Mouse (Mus musculus) small intestine, adult 2 months (tissue): ENCODE results near the gene Rmi1.

Experiments
- CTCF ChIP-seq: fragments of 200-500 bp; IDR thresholded peaks from 2 replicates; pipeline ENCODE4 v1.5.1; 2012; ENCODE audit warnings: low read depth, mild to moderate bottlenecking, control low read depth, inconsistent platforms, low read length, moderate library complexity, mixed read lengths; ENCODE audit not compliant: insufficient replicate concordance, insufficient read length; ENCODE audit errors: extremely low read depth
- POLR2A ChIP-seq: fragments of 200-500 bp; IDR thresholded peaks from 2 replicates; pipeline ENCODE4 v1.6.1; 2012; ENCODE audit warnings: low read depth, mild to moderate bottlenecking, control low read depth, inconsistent platforms, low read length, moderate library complexity

DNA sequence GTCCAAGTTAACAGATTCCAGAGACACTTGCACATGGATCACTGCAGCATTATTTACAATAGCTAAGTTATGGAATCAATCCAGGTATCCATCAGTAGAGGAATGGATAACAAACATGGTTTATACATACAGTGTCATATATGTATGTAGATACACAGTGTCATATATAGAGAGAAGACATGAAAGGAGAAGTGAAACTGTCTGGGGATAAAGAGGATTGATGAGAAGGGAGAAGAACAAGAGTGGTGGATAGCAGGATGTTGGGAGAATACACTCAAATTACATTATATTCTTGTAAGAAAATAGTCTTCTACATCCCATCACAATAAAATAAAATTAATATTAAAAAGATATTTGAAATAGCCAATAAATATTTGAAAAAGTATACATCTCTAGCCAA, 49.1 kb upstream of the Rmi1 start:
- TF ChIP-seq POLR2A (no peak), CTCF (no peak)
